Mouse (Mus musculus) cerebellum, adult 2 months (tissue): ENCODE results near the gene Gys2.

Source experiments
- CTCF ChIP-seq: fragments of 200-500 bp; IDR thresholded peaks from 2 replicates; pipeline ENCODE4 v1.5.1; 2011; ENCODE audit warnings: low read depth, mild to moderate bottlenecking, control low read depth, low read length, moderate library complexity, borderline replicate concordance; ENCODE audit not compliant: insufficient read depth
- POLR2A ChIP-seq: fragments of 200-500 bp; IDR thresholded peaks from 2 replicates; pipeline ENCODE4 v1.6.1; 2011; ENCODE audit warnings: low read length, control low read depth, borderline replicate concordance; ENCODE audit not compliant: insufficient read depth

DNA sequence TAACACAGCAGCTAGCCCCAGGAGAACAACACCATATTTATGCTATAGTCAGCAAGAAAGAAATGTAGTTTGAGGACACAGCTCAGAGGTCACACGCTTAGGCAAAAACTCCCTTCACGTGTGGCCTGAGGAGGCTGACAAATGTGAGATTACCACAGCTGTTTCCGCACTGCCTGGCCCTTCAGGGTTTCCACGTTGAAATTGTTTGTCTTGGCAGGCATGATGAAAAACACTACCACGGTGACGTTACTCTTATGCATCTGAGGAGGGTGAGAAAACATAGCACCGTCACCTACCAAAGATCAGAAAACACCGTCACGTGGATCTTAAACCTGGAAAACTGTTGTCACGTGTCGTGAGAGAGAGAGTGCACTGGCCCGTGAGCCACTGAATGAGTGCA lies 21.5 kb downstream of the Gys2 start:
- TF ChIP-seq CTCF (no peak), POLR2A (no peak)
